Mouse (Mus musculus): Measurements from ENCODE around the gene Tead2. TPM values are rescaled to one million over a fixed set of nuclear protein-coding genes. Genes with fewer than 3 reads are reported as not detected.

Gene Tead2
- polyA plus RNA-seq, 1 experiment from 2014 or later: 54.2 TPM

DNA sequence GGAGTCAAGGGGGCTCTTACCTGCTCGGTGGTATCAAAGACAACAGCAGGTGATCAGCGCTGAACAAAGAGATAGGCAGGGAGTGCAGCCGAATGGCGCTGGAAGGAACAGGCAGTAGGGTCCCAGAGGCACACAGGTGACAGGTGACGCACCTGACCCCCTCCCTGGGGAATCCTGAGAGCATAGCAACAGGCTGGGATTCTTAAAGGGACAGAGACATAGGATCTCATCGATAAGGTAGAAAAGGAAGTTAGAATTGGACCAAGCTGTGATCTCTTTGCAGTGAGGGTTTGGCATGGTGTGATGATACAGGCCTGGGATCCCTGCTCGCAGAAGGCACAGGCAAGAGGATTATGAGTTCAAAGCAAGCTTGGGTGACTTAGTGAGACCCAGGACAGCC lies 36.1 kb upstream of the Tead2 start, which contains the start of gene Gfy:
Gene Gfy (minus strand): TSS at position 101 of the 400 bp plus-strand sequence.
- no peak for ATAC-seq (ENCODE audit: low FRiP score, low read depth)
- WGBS: 27% methylated on average over 7 of the region's 7 CpGs
- peaks cover 35% of the 10 kb centered on the region for H3K4me1 ChIP-seq (replicated peaks)

GRCm38 (mm10) chr7:45180896-45181477 lies 34.6 kb upstream of the Tead2 start, which contains the start of gene Pth2:
Gene Pth2 (plus strand): TSS chr7:45180995.
- ATAC-seq (ENCODE audit: low FRiP score, low read depth): no peak
- no peak within 1 kb of the TSS for H3K9ac ChIP-seq
- WGBS: 22% methylated on average over 20 of the region's 20 CpGs

More for the DNA sequence above, 36.1 kb upstream of the Tead2 start, which contains the start of gene Gfy:
- Histone ChIP-seq H3K4me2 (no peak within 1 kb of the TSS), H3K27ac (replicated peaks) (no peak within 1 kb of the TSS), H3K9ac (no peak within 1 kb of the TSS), H3K27me3 (peaks cover 99% of the 10 kb centered on the region), H3K9me3 (no peaks in the 10 kb centered on the region), H3K36me3 (no peaks in the 10 kb centered on the region), H3K4me3 (no peak within 1 kb of the TSS)

DNA sequence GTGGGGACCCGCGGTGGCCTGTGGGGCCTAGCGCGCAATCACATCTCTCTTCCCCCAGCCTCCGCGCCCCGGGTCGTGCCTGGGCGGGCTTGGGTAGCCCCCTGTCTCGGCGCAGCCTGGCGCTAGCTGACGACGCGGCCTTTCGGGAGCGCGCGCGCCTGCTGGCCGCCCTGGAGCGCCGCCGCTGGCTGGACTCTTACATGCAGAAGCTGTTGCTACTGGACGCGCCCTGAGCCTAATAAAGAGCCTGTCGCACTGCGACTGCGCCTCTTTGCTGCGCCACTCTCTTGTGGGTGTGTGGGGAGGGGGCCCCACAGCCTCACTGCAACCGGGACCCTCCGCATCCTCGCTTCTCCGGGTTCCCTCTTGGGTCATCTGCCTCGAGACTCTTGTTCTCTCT lies 34.0 kb upstream of the Tead2 start:
- Histone ChIP-seq H3K4me3 (peak overlapping the region; percentile 41), H3K9me3 (no peaks in the 10 kb centered on the region), H3K4me2 (peak overlapping the region; percentile 67), H3K9ac (no peak overlapping the region), H3K36me3 (no peaks in the 10 kb centered on the region), H3K27ac (replicated peaks) (no peak overlapping the region), H3K27me3 (peaks cover 94% of the 10 kb centered on the region), H3K4me1 (replicated peaks) (peaks cover 19% of the 10 kb centered on the region)
- no peak for ATAC-seq (ENCODE audit: low FRiP score, low read depth)
- 4% methylated on average over 29 of the region's 35 CpGs for WGBS

More at GRCm38 (mm10) chr7:45180896-45181477, 34.6 kb upstream of the Tead2 start, which contains the start of gene Pth2:
- Histone ChIP-seq H3K36me3 (no peaks in the 10 kb centered on the region), H3K4me3 (peak within 1 kb of the TSS; percentile 41), H3K9me3 (no peaks in the 10 kb centered on the region), H3K27me3 (peaks cover 94% of the 10 kb centered on the region), H3K27ac (replicated peaks) (no peak within 1 kb of the TSS), H3K4me2 (peak within 1 kb of the TSS; percentile 67), H3K4me1 (replicated peaks) (peaks cover 24% of the 10 kb centered on the region)

- under 1% methylated on average over 33 of the region's 34 CpGs for WGBS
- peak; percentile 86 for ATAC-seq (ENCODE audit: low FRiP score, low read depth)
- no peaks in the 10 kb centered on the region for H3K36me3 ChIP-seq
These were observed 33.4 kb upstream of the Tead2 start for GRCm38 (mm10) chr7:45182199-45182601.

GRCm38 (mm10) chr7:45182606-45183005 lies 32.9 kb upstream of the Tead2 start:
- Histone ChIP-seq H3K9ac (no peak overlapping the region), H3K4me2 (peak overlapping the region; percentile 67), H3K4me3 (peak overlapping the region; percentile 41), H3K4me1 (replicated peaks) (peaks cover 18% of the 10 kb centered on the region), H3K36me3 (no peaks in the 10 kb centered on the region), H3K9me3 (no peaks in the 10 kb centered on the region), H3K27me3 (peaks cover 85% of the 10 kb centered on the region), H3K27ac (replicated peaks) (no peak overlapping the region)
- no peak for ATAC-seq (ENCODE audit: low FRiP score, low read depth)
- 12% methylated on average over 11 of the region's 11 CpGs for WGBS

More at GRCm38 (mm10) chr7:45182199-45182601, 33.4 kb upstream of the Tead2 start:
- no peak overlapping the region for H3K27ac ChIP-seq (replicated peaks)
- no peak overlapping the region for H3K9ac ChIP-seq
- H3K27me3 ChIP-seq: peaks cover 89% of the 10 kb centered on the region
- peaks cover 18% of the 10 kb centered on the region for H3K4me1 ChIP-seq (replicated peaks)
- H3K4me3 ChIP-seq: peak overlapping the region; percentile 41
- no peaks in the 10 kb centered on the region for H3K9me3 ChIP-seq
- peak overlapping the region; percentile 67 for H3K4me2 ChIP-seq

DNA sequence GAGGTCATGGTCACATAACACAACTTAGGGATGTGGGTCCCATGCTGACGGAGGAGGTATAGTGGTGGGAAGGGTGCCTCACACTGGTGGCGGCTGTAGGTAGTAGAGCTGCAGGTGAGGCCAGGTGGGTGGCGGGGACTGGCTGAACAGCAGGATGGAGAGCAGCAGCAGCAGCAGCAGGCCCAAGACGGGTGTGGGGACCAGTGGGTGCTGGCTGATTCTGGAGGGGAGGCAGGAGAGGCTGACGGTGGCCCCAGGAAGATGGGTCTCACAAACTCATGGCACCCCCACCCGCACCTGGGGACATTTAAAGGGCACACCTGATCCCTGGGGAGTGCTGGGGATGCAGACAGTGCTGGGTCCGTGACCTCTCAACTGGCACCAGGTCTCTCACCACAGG lies 31.9 kb upstream of the Tead2 start:
- H3K9me3 ChIP-seq: no peaks in the 10 kb centered on the region
- no peak overlapping the region for H3K4me3 ChIP-seq
- no peak for ATAC-seq (ENCODE audit: low FRiP score, low read depth)

DNA sequence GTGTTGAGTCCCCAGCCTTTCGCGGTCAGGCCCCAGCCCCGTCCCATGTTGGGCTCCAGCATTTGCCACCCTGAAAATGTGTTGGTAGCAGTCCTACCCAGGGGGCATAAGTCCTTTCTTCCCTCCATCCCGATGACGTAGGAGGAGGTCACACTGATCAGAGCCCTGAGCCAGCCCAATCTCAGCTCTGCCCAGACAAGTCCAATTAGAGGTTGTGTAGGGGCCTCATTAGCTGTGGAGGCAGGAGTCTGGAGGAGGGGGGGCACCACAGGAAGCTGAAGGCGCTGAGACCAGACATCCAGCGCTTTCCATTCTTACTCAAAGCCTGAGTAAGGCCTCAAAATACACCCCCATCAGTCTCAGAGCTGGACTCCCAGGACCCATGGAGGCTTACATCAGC lies 29.6 kb upstream of the Tead2 start:
- H3K4me2 ChIP-seq: no peak overlapping the region
- no peak overlapping the region for H3K9ac ChIP-seq
- no peak overlapping the region for H3K27ac ChIP-seq (replicated peaks)
- H3K4me1 ChIP-seq (replicated peaks): peaks cover 17% of the 10 kb centered on the region
- 71% methylated on average over 7 of the region's 7 CpGs for WGBS
- no peaks in the 10 kb centered on the region for H3K36me3 ChIP-seq
- no peaks in the 10 kb centered on the region for H3K9me3 ChIP-seq
- H3K4me3 ChIP-seq: no peak overlapping the region
- peaks cover 61% of the 10 kb centered on the region for H3K27me3 ChIP-seq
- ATAC-seq (ENCODE audit: low FRiP score, low read depth): no peak

More for the DNA sequence above, 31.9 kb upstream of the Tead2 start:
- Histone ChIP-seq H3K27ac (replicated peaks) (no peak overlapping the region), H3K4me1 (replicated peaks) (peaks cover 18% of the 10 kb centered on the region), H3K4me2 (no peak overlapping the region), H3K9ac (no peak overlapping the region), H3K36me3 (no peaks in the 10 kb centered on the region), H3K27me3 (peaks cover 81% of the 10 kb centered on the region)
- 68% methylated on average over 7 of the region's 7 CpGs for WGBS

DNA sequence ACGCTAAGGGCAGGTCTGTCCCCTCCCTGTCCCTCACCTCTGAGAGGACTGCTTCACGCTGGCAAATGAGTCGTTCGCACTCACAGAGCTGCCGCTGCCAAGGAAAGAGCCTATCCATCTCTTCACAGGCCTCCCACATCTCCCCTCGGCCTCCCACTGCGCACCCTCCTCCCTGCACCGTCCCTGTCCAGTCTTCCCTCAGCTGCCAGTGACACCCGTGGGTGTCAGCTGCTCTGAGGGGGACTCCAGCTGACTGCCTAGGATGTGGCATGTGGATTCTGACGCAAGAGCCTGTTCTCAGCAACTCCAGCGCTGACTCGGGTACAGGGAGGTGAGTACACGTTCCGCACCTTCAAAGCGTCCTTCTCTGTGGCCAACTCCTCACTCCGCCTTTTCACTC lies 26.0 kb upstream of the Tead2 start:
- Histone ChIP-seq H3K9me3 (no peaks in the 10 kb centered on the region), H3K4me3 (no peak overlapping the region), H3K4me2 (no peak overlapping the region), H3K27ac (replicated peaks) (no peak overlapping the region), H3K4me1 (replicated peaks) (0 out of 2 replicates have a peak, but pooled peaks cover 3% of the 10 kb centered on the region), H3K27me3 (peaks cover 24% of the 10 kb centered on the region; the same call in 1 of the 2 replicates), H3K9ac (no peak overlapping the region), H3K36me3 (no peaks in the 10 kb centered on the region)
- ATAC-seq (ENCODE audit: low FRiP score, low read depth): no peak
- 53% methylated on average over 16 of the region's 16 CpGs for WGBS

DNA sequence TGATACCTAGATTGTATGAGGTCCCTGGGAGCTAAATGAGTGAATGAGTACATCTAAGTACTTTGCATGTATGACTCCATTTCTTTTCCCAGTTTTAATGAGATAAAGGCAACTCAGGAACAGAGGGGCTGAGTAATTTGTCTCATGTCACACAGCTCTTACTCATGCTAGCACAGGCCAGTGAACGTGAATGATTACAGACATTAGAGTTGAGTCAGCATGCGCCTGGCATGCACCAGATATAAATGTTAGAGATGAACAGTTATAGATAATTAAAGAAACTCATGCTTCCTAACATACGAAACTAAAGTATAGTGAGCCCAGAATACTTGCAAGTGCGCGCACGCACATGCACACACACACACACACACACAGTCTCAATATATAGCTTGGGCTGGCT lies 25.4 kb upstream of the Tead2 start:
- Histone ChIP-seq H3K27me3 (peaks cover 23% of the 10 kb centered on the region; the same call in 1 of the 2 replicates), H3K9ac (no peak overlapping the region), H3K4me1 (replicated peaks) (0 out of 2 replicates have a peak, but pooled peaks cover 3% of the 10 kb centered on the region), H3K4me2 (no peak overlapping the region), H3K27ac (replicated peaks) (no peak overlapping the region), H3K4me3 (no peak overlapping the region), H3K36me3 (no peaks in the 10 kb centered on the region), H3K9me3 (no peaks in the 10 kb centered on the region)
- no peak for ATAC-seq (ENCODE audit: low FRiP score, low read depth)
- WGBS: 90% methylated on average over 6 of the region's 6 CpGs

GRCm38 (mm10) chr7:45191161-45191560 lies 24.4 kb upstream of the Tead2 start:
- ATAC-seq (ENCODE audit: low FRiP score, low read depth): no peak
- WGBS: 64% methylated on average over 2 of the region's 2 CpGs
- no peaks in the 10 kb centered on the region for H3K9me3 ChIP-seq
- no peak overlapping the region for H3K4me3 ChIP-seq
- H3K9ac ChIP-seq: no peak overlapping the region
- no peak overlapping the region for H3K4me2 ChIP-seq
- no peak overlapping the region for H3K27ac ChIP-seq (replicated peaks)
- 0 out of 2 replicates have a peak, but pooled peaks cover 14% of the 10 kb centered on the region for H3K27me3 ChIP-seq
- H3K4me1 ChIP-seq (replicated peaks): 0 out of 2 replicates have a peak, but pooled peaks cover 3% of the 10 kb centered on the region
- no peaks in the 10 kb centered on the region for H3K36me3 ChIP-seq

- ATAC-seq (ENCODE audit: low FRiP score, low read depth): no peak
- Histone ChIP-seq H3K4me3 (no peak overlapping the region), H3K9me3 (no peaks in the 10 kb centered on the region), H3K36me3 (no peaks in the 10 kb centered on the region), H3K4me2 (no peak overlapping the region), H3K27ac (replicated peaks) (no peak overlapping the region), H3K4me1 (replicated peaks) (0 out of 2 replicates have a peak, but pooled peaks cover 3% of the 10 kb centered on the region), H3K27me3 (0 out of 2 replicates have a peak, but pooled peaks cover 9% of the 10 kb centered on the region), H3K9ac (no peak overlapping the region)
- WGBS: 24% methylated on average over 8 of the region's 8 CpGs
These were observed 23.7 kb upstream of the Tead2 start for GRCm38 (mm10) chr7:45191803-45192363.

DNA sequence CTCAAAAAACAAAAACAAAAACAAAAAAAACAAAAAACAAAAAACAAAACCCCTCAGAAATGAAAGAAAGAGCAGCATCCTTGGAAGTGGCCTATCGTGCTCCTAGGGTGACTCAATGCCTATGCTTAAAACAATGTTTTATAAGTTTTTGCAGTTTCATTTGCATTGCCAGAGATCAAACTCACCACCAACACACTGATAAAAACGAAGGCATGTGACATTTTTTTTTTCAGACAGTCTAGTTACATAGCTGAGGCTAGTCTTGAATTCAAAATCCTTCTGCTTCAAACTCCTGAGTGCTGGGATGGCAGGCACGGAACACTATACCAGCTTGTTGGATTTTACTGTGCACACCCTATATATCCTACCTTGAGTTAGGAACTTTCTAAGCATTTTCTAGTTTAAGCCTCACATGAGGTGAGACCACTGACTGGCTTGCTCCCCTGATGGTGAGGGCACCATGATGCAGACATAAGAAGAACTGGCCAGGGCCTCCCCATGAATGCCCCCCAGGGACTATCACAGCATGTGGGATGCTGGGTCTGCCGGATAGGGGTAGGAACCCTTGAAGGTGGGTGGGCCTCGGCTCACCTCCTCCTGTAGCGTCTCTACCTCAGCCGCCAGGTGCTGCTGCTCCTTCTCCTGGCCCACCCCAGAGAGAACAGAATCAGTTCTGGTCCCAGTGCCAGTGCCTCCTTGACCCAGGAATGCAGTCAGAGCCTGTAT lies 22.8 kb upstream of the Tead2 start:
- WGBS: 85% methylated on average over 7 of the region's 7 CpGs
- Histone ChIP-seq H3K27me3 (0 out of 2 replicates have a peak, but pooled peaks cover 9% of the 10 kb centered on the region), H3K36me3 (no peaks in the 10 kb centered on the region), H3K9ac (no peak overlapping the region), H3K9me3 (no peaks in the 10 kb centered on the region), H3K4me3 (no peak overlapping the region), H3K27ac (replicated peaks) (no peak overlapping the region), H3K4me1 (replicated peaks) (0 out of 2 replicates have a peak, but pooled peaks cover 3% of the 10 kb centered on the region), H3K4me2 (no peak overlapping the region)
- ATAC-seq (ENCODE audit: low FRiP score, low read depth): no peak
